Mouse (Mus musculus) heart, postnatal 25 days (tissue): ENCODE data around the gene Smtnl2. TPM values are rescaled to one million over a fixed set of nuclear protein-coding genes. Genes with fewer than 3 reads are reported as not detected.
A peak's percentile ranks its signal among the peaks of the same experiment; 100 is the strongest.
"Not testable (repeated sequence)": the region's sequence is repeated elsewhere in the genome, so short reads cannot be mapped to it uniquely, and the experiment has no call there.

Experiments used
- DNase-seq: peaks from one replicate; pipeline ENCODE4 v3.0.0; 2022; ENCODE audit warnings: low spot score
- intact Hi-C: fragments of 180-260 bp; cut with DNase I; formaldehyde crosslinking; loops from one replicate; pipeline ENCODE4 v1.15.1; 2025
- total RNA-seq, 2 experiments: library from RNA; stranded (reverse); gene quantifications; 2 replicates each; pipeline ENCODE4 v1.2.3; 2021

Gene Smtnl2
- total RNA-seq, result 10 to 100 TPM; 19.0 to 21.6 TPM

GRCm38 (mm10) chr11:72411093-72411921 lies at the start of gene Smtnl2:
Smtnl2 (minus strand) TSS chr11:72411713.
- intact Hi-C loops, result loop anchor here (1.0 to 2.0 kb wide), 3 partner anchors 13 to 17 kb away; no protein-coding TSS in a partner anchor
- DNase-seq, result peak; percentile 91

GRCm38 (mm10) chr11:72458502-72458901 lies 47.0 kb upstream of the Smtnl2 start:
- intact Hi-C loops, result loop anchor here (2.0 kb wide), 1 partner anchor 30 kb away; the partner anchor contains the start of gene Spns2
- DNase-seq, result no peak

- DNase-seq, result peak; percentile 65
- intact Hi-C loops, result loop anchor here (2.0 kb wide), 1 partner anchor 31 kb away; the partner anchor contains the start of gene Spns2
These were observed 46.5 kb upstream of the Smtnl2 start for GRCm38 (mm10) chr11:72457995-72458496.

- intact Hi-C loops, result no loop called here
- DNase-seq, result no peak
These were observed 44.2 kb upstream of the Smtnl2 start for GRCm38 (mm10) chr11:72455694-72456093.

- no peak for DNase-seq
- intact Hi-C loops, result loop anchor here (2.0 kb wide), 1 partner anchor 33 kb away; no protein-coding TSS in a partner anchor
These were observed 41.8 kb upstream of the Smtnl2 start for GRCm38 (mm10) chr11:72453105-72453953.

GRCm38 (mm10) chr11:72452140-72452665 lies 40.7 kb upstream of the Smtnl2 start:
- no peak for DNase-seq
- intact Hi-C loops, result loop anchor here (2.0 kb wide), 1 partner anchor 35 kb away; no protein-coding TSS in a partner anchor

GRCm38 (mm10) chr11:72447475-72447874 lies 36.0 kb upstream of the Smtnl2 start:
- no peak for DNase-seq

GRCm38 (mm10) chr11:72446311-72447105 lies 35.0 kb upstream of the Smtnl2 start:
- DNase-seq, result no peak
- intact Hi-C loops, result no loop called here

More at GRCm38 (mm10) chr11:72447475-72447874, 36.0 kb upstream of the Smtnl2 start:
- intact Hi-C loops, result no loop called here

GRCm38 (mm10) chr11:72440965-72441664 lies 29.6 kb upstream of the Smtnl2 start, which contains the start of gene Mybbp1a:
Mybbp1a (plus strand) TSS chr11:72441355.
- peak; percentile 95 for DNase-seq
- intact Hi-C loops, result loop anchor here (5.0 kb wide), 1 partner anchor 46 kb away; the partner anchor contains the start of gene Spns2

GRCm38 (mm10) chr11:72440597-72440964 lies 29.1 kb upstream of the Smtnl2 start:
- intact Hi-C loops, result loop anchor here (5.0 kb wide), 1 partner anchor 47 kb away; the partner anchor contains the start of gene Spns2
- not testable (repeated sequence) for DNase-seq

GRCm38 (mm10) chr11:72438411-72438810 lies 26.9 kb upstream of the Smtnl2 start:
- intact Hi-C loops, result no loop called here

GRCm38 (mm10) chr11:72436756-72437650 lies 25.5 kb upstream of the Smtnl2 start:
- intact Hi-C loops, result no loop called here

More at GRCm38 (mm10) chr11:72438411-72438810, 26.9 kb upstream of the Smtnl2 start:
- no peak for DNase-seq

GRCm38 (mm10) chr11:72436271-72436670 lies 24.8 kb upstream of the Smtnl2 start:
- intact Hi-C loops, result no loop called here

More at GRCm38 (mm10) chr11:72436756-72437650, 25.5 kb upstream of the Smtnl2 start:
- no peak for DNase-seq

GRCm38 (mm10) chr11:72435694-72436045 lies 24.2 kb upstream of the Smtnl2 start:
- no peak for DNase-seq
- intact Hi-C loops, result no loop called here

More at GRCm38 (mm10) chr11:72436271-72436670, 24.8 kb upstream of the Smtnl2 start:
- DNase-seq, result no peak

- intact Hi-C loops, result no loop called here
- DNase-seq, result no peak
These were observed 23.6 kb upstream of the Smtnl2 start, which contains the start of gene Ggt6 for GRCm38 (mm10) chr11:72434963-72435693. Ggt6 (plus strand) TSS chr11:72435526.

- intact Hi-C loops, DNase-seq: not testable (repeated sequence)
These were observed 19.0 kb upstream of the Smtnl2 start for GRCm38 (mm10) chr11:72430311-72431068.
